Mouse (Mus musculus) gastrocnemius, postnatal 10 days (tissue): ENCODE data around the gene Cox8a. TPM values are rescaled to one million over a fixed set of nuclear protein-coding genes. Genes with fewer than 3 reads are reported as not detected.

Source experiments
- DNase-seq: peaks from one replicate; pipeline ENCODE4 v3.0.0; 2021; ENCODE audit warnings: mixed read lengths
- total RNA-seq, 2 experiments: library from RNA; stranded (reverse); gene quantifications; 2 replicates each; pipeline ENCODE4 v1.2.3; 2021

The Cox8a gene
- total RNA-seq, 2 experiments from 2014 or later = 275 to 315 TPM

- no peak for DNase-seq
Observed at GRCm38 (mm10) chr19:7185059-7185458, 32.4 kb downstream of the Cox8a start.

GRCm38 (mm10) chr19:7183419-7183818 lies 34.0 kb downstream of the Cox8a start:
- no peak for DNase-seq

GRCm38 (mm10) chr19:7182273-7182949 lies 35.0 kb downstream of the Cox8a start:
- DNase-seq = no peak

- DNase-seq = no peak
Observed at GRCm38 (mm10) chr19:7181496-7181895, 35.9 kb downstream of the Cox8a start.

- no peak for DNase-seq
Observed at GRCm38 (mm10) chr19:7180756-7181405, 36.5 kb downstream of the Cox8a start.

GRCm38 (mm10) chr19:7178841-7179452 lies 38.5 kb downstream of the Cox8a start:
- DNase-seq = no peak

GRCm38 (mm10) chr19:7177804-7178511 lies 39.5 kb downstream of the Cox8a start:
- DNase-seq = no peak

GRCm38 (mm10) chr19:7176041-7176696 lies 41.2 kb downstream of the Cox8a start:
- DNase-seq = no peak

- DNase-seq = no peak
Observed at GRCm38 (mm10) chr19:7172051-7172866, 45.2 kb downstream of the Cox8a start.

- DNase-seq = no peak
Observed at GRCm38 (mm10) chr19:7171447-7171846, 46.0 kb downstream of the Cox8a start.

- DNase-seq = no peak
Observed at GRCm38 (mm10) chr19:7170916-7171315, 46.5 kb downstream of the Cox8a start.

- DNase-seq = no peak
Observed at GRCm38 (mm10) chr19:7168423-7168822, 49.0 kb downstream of the Cox8a start.

GRCm38 (mm10) chr19:7166767-7167166 lies 50.6 kb downstream of the Cox8a start:
- no peak for DNase-seq

- DNase-seq = no peak
Observed at GRCm38 (mm10) chr19:7166200-7166711, 51.2 kb downstream of the Cox8a start.

GRCm38 (mm10) chr19:7165509-7166199 lies 51.8 kb downstream of the Cox8a start:
- peak; percentile 45 for DNase-seq

Other genes starting within 250 kb of the Cox8a start
- 100 to 1,000 TPM; 261 to 293 TPM for gene Ppp1r14b, start 242.6 kb downstream of the Cox8a start, total RNA-seq
- 10 to 100 TPM; 12.1 to 17.3 TPM for gene Plcb3, start 241.1 kb downstream of the Cox8a start, total RNA-seq
- gene Fkbp2, start 237.1 kb downstream of the Cox8a start, total RNA-seq = 10 to 100 TPM; 16.6 to 23.3 TPM
- gene Vegfb, start 230.0 kb downstream of the Cox8a start, total RNA-seq = 10 to 100 TPM; 73.4 to 94.4 TPM
- gene Dnajc4, start 225.0 kb downstream of the Cox8a start, total RNA-seq = 10 to 100 TPM; 32.5 to 33.9 TPM
- gene Nudt22, start 221.5 kb downstream of the Cox8a start, total RNA-seq = 10 to 100 TPM; 16.6 to 21.4 TPM
- 10 to 100 TPM; 19.1 to 20.8 TPM for gene Trpt1, start 221.5 kb downstream of the Cox8a start, total RNA-seq
- gene Fermt3, start 198.1 kb downstream of the Cox8a start, total RNA-seq = 1 to 10 TPM; 1.7 to 4.9 TPM
- 100 to 1,000 TPM in 1 of 2 experiments, 10 to 100 TPM in 1; 98.2 to 100 TPM for gene Stip1, start 177.6 kb downstream of the Cox8a start, total RNA-seq
- 100 to 1,000 TPM; 201 to 216 TPM for gene Macrod1, start 160.8 kb downstream of the Cox8a start, total RNA-seq
- gene Flrt1, start 111.9 kb downstream of the Cox8a start, total RNA-seq = under 1 TPM; 0.61 to 0.99 TPM
- 10 to 100 TPM; 63.2 to 67.3 TPM for gene Otub1, start 11.3 kb downstream of the Cox8a start, total RNA-seq
- gene Naa40, start 23.6 kb upstream of the Cox8a start, total RNA-seq = 10 to 100 TPM; 12.5 to 15.9 TPM
- gene Rcor2, start 49.7 kb upstream of the Cox8a start, total RNA-seq = 1 to 10 TPM; 8.2 to 9.1 TPM
- 10 to 100 TPM; 38.2 to 45.8 TPM for gene Mark2, start 124.2 kb upstream of the Cox8a start, total RNA-seq
- 10 to 100 TPM; 11.8 to 17.2 TPM for gene Spindoc, start 165.4 kb upstream of the Cox8a start, total RNA-seq
- gene 2700081O15Rik, start 200.0 kb upstream of the Cox8a start, total RNA-seq = 10 to 100 TPM; 14.6 to 22.1 TPM